In the genomic region with DNA sequence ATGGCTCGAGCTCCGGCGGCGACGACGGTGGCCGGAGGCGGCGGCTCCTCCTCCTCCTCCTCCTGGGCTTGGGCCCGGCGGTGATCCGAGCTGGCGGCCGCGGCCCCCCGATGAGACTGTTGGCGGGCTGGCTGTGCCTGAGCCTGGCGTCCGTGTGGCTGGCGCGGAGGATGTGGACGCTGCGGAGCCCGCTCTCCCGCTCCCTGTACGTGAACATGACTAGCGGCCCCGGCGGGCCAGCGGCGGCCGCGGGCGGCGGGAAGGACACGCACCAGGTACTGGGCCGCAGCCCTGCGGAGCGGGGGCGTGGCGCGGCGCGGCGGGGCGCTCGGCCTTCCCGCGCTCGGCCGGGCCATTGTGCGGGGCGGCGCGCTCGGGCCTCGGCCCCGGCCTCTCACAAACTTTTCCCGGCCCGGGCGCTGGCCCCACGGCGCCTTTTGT, we compare ENCODE assay signal across 7 mouse cellular contexts. TPM values are rescaled to one million over a fixed set of nuclear protein-coding genes. Genes with fewer than 3 reads are reported as not detected.
DNase-seq lines count a peak whose midpoint lies in the region; ATAC-seq and TF ChIP-seq lines count a peak whose summit lies in the region.

No protein-coding gene starts in this region.

- H3K27ac ChIP-seq in hindbrain, embryonic 12.5 days: peak overlapping the region; percentile 99
- peak overlapping the region; percentile 86 for H3K27ac ChIP-seq in liver, embryonic 15.5 days (replicated peaks)
- H3K27ac ChIP-seq in stomach, postnatal 0 days (replicated peaks): peak overlapping the region; percentile 97

- TF ChIP-seq CTCF in Patski (IDR thresholded peaks at IDR 0.05): no peak
- TF ChIP-seq CTCF in stomach, postnatal 0 days (IDR thresholded peaks at IDR 0.05; ENCODE audit: low read depth): no peak

- no peaks in the 10 kb centered on the region for H3K27me3 ChIP-seq in Patski
- peaks cover 12% of the 10 kb centered on the region for H3K27me3 ChIP-seq in hindbrain, embryonic 12.5 days
- peaks cover 23% of the 10 kb centered on the region for H3K27me3 ChIP-seq in liver, embryonic 15.5 days
- no peaks in the 10 kb centered on the region for H3K27me3 ChIP-seq in stomach, postnatal 0 days (ENCODE audit: control insufficient read depth, insufficient read depth, low read length)

- peak overlapping the region; percentile 97 for H3K4me3 ChIP-seq in hindbrain, embryonic 12.5 days
- peak overlapping the region; percentile 98 for H3K4me3 ChIP-seq in liver, embryonic 15.5 days (replicated peaks)
- peak overlapping the region; percentile 100 for H3K4me3 ChIP-seq in stomach, postnatal 0 days (ENCODE audit: low read depth, low read length)

- WGBS in hindbrain, embryonic 12.5 days: 0% methylated on average over 45 of the region's 63 CpGs
- 0% methylated on average over 62 of the region's 63 CpGs for WGBS in liver, embryonic 15.5 days (ENCODE audit: insufficient replicate concordance)
- WGBS in stomach, postnatal 0 days: under 1% methylated on average over 29 of the region's 63 CpGs

- in situ Hi-C loops in Patski (cut with MboI; ENCODE audit: low pct_unique_long_range_greater_than_20kb): loop anchor here (5.0 to 25.0 kb wide), 2 partner anchors 47 to 903 kb away; no protein-coding TSS in a partner anchor

- H3K9me3 ChIP-seq in hindbrain, embryonic 12.5 days (replicated peaks): no peaks in the 10 kb centered on the region
- H3K9me3 ChIP-seq in liver, embryonic 15.5 days (replicated peaks): no peaks in the 10 kb centered on the region
- H3K9me3 ChIP-seq in stomach, postnatal 0 days (ENCODE audit: control insufficient read depth, low read length): no peaks in the 10 kb centered on the region

- peak overlapping the region; percentile 78 for H3K4me2 ChIP-seq in hindbrain, embryonic 12.5 days (replicated peaks)
- peak overlapping the region; percentile 84 for H3K4me2 ChIP-seq in liver, embryonic 15.5 days
- peak overlapping the region; percentile 77 for H3K4me2 ChIP-seq in stomach, postnatal 0 days (replicated peaks; ENCODE audit: low read depth)

- peaks cover 34% of the 10 kb centered on the region for H3K4me1 ChIP-seq in hindbrain, embryonic 12.5 days
- peaks cover 22% of the 10 kb centered on the region for H3K4me1 ChIP-seq in liver, embryonic 15.5 days (replicated peaks)
- peaks cover 6% of the 10 kb centered on the region for H3K4me1 ChIP-seq in stomach, postnatal 0 days (replicated peaks; ENCODE audit: control insufficient read depth, insufficient read depth)

- ATAC-seq in Patski: peak; percentile 77
- ATAC-seq in hindbrain, embryonic 12.5 days (ENCODE audit: low FRiP score): peak; percentile 83
- ATAC-seq in liver, embryonic 15.5 days (ENCODE audit: insufficient read depth): peak; percentile 86
- peak; percentile 81 for ATAC-seq in stomach, postnatal 0 days (ENCODE audit: low FRiP score, low TSS enrichment)

- DNase-seq in layer of hippocampus, adult 8-10 months (ENCODE audit: low spot score in 2 of 2): peak; percentile 39 to 50
- no peak for DNase-seq in layer of hippocampus, postnatal 14 days (ENCODE audit: low spot score in 2 of 2)
- DNase-seq in Patski (ENCODE audit: low read depth, low spot score): no peak
- peak; percentile 75 to 76 for DNase-seq in cerebellum, postnatal 36 days
- DNase-seq in stomach, postnatal 0 days (ENCODE audit: low spot score): no peak

- CTCF ChIA-PET in Patski (lab: Charles Lee): interaction anchor here (1.4 kb wide), 1 partner anchor 11 kb away, joined by 3 read pairs; no protein-coding TSS in a partner anchor

- TF ChIP-seq EP300 in stomach, postnatal 0 days (optimal IDR thresholded peaks at IDR 0.05): no peak

- H3K36me3 ChIP-seq in hindbrain, embryonic 12.5 days: no peaks in the 10 kb centered on the region
- no peaks in the 10 kb centered on the region for H3K36me3 ChIP-seq in liver, embryonic 15.5 days (replicated peaks)
- no peaks in the 10 kb centered on the region for H3K36me3 ChIP-seq in stomach, postnatal 0 days (ENCODE audit: control insufficient read depth, insufficient read depth, low read length)

- H3K9ac ChIP-seq in hindbrain, embryonic 12.5 days: peak overlapping the region; percentile 99
- H3K9ac ChIP-seq in liver, embryonic 15.5 days: peak overlapping the region; percentile 96
- H3K9ac ChIP-seq in stomach, postnatal 0 days (ENCODE audit: low read length): peak overlapping the region; percentile 99

- POLR2A ChIA-PET in Patski (lab: Charles Lee): interaction anchor here (1.2 kb wide), 1 partner anchor 11 kb away, joined by 7 read pairs; no protein-coding TSS in a partner anchor

RNA-seq across cellular contexts. Expression of gene Mettl9, which starts 0.5 kb away (rescaled TPM):
- 10 to 100 TPM; 75.9 to 92.0 (median 87.8) TPM for total RNA-seq in layer of hippocampus, adult 8-10 months (2022)
- total RNA-seq in layer of hippocampus, postnatal 14 days (2021): 10 to 100 TPM; 70.7 to 74.3 TPM
- polyA plus RNA-seq in Patski (2021): 145 TPM
- 232 and 238 TPM in 2 replicates for polyA plus RNA-seq in hindbrain, embryonic 12.5 days (2016; fragmentation: Nextera tagmentation; extraction: Ambion mirVana)
- polyA plus RNA-seq in liver, embryonic 15.5 days (2015; fragmentation: Nextera tagmentation; extraction: Ambion mirVana): 42.8 and 43.2 TPM in 2 replicates
- 82.1 and 85.2 TPM in 2 replicates for polyA plus RNA-seq in stomach, postnatal 0 days (2015; fragmentation: Nextera tagmentation; extraction: Ambion mirVana)

RNA-seq across cellular contexts. Expression of gene Igsf6, which starts 39.7 kb away (rescaled TPM):
- 1 to 10 TPM in 2 of 4 experiments, under 1 TPM in 2; 0.28 to 2.8 (median 0.99) TPM for total RNA-seq in layer of hippocampus, adult 8-10 months (2022)
- under 1 TPM in 1 of 2 experiments, not detected in 1; 0.35 TPM for total RNA-seq in layer of hippocampus, postnatal 14 days (2021)
- polyA plus RNA-seq in Patski (2021): 0.17 TPM
- 0.88 and 1.3 TPM in 2 replicates for polyA plus RNA-seq in hindbrain, embryonic 12.5 days (2016; fragmentation: Nextera tagmentation; extraction: Ambion mirVana)
- 13.9 and 14.5 TPM in 2 replicates for polyA plus RNA-seq in liver, embryonic 15.5 days (2015; fragmentation: Nextera tagmentation; extraction: Ambion mirVana)
- 1.8 TPM in 2 replicates for polyA plus RNA-seq in stomach, postnatal 0 days (2015; fragmentation: Nextera tagmentation; extraction: Ambion mirVana)

RNA-seq across cellular contexts. Expression of gene Otoa, which starts 46.7 kb away (rescaled TPM):
- under 1 TPM; 0.19 to 0.51 (median 0.32) TPM for total RNA-seq in layer of hippocampus, adult 8-10 months (2022)
- total RNA-seq in layer of hippocampus, postnatal 14 days (2021): 1 to 10 TPM; 1.2 to 2.8 TPM
- polyA plus RNA-seq in Patski (2021): 0.09 TPM
- polyA plus RNA-seq in hindbrain, embryonic 12.5 days (2016; fragmentation: Nextera tagmentation; extraction: Ambion mirVana): 0.56 and 2.3 TPM in 2 replicates
- polyA plus RNA-seq in liver, embryonic 15.5 days (2015; fragmentation: Nextera tagmentation; extraction: Ambion mirVana): 0.08 TPM in 1 of 2 replicates, not detected in the other
- polyA plus RNA-seq in stomach, postnatal 0 days (2015; fragmentation: Nextera tagmentation; extraction: Ambion mirVana): 0.05 and 0.11 TPM in 2 replicates

RNA-seq across cellular contexts. Expression of gene Mfsd13b, which starts 52.4 kb away (rescaled TPM):
- total RNA-seq in layer of hippocampus, adult 8-10 months (2022): 1 to 10 TPM in 2 of 4 experiments, under 1 TPM in 2; 0.92 to 3.2 (median 1.4) TPM
- under 1 TPM; 0.60 to 0.72 TPM for total RNA-seq in layer of hippocampus, postnatal 14 days (2021)
- polyA plus RNA-seq in Patski (2021): 0.09 TPM
- polyA plus RNA-seq in hindbrain, embryonic 12.5 days (2016; fragmentation: Nextera tagmentation; extraction: Ambion mirVana): 0.39 TPM in 1 of 2 replicates, not detected in the other
- 0.15 TPM in 1 of 2 replicates, not detected in the other for polyA plus RNA-seq in liver, embryonic 15.5 days (2015; fragmentation: Nextera tagmentation; extraction: Ambion mirVana)
- polyA plus RNA-seq in stomach, postnatal 0 days (2015; fragmentation: Nextera tagmentation; extraction: Ambion mirVana): 0.19 and 0.34 TPM in 2 replicates

RNA-seq across cellular contexts. Expression of gene Cdr2, which starts 52.6 kb away (rescaled TPM):
- total RNA-seq in layer of hippocampus, adult 8-10 months (2022): 1 to 10 TPM; 4.7 to 6.9 (median 4.9) TPM
- total RNA-seq in layer of hippocampus, postnatal 14 days (2021): 1 to 10 TPM; 3.8 to 4.3 TPM
- polyA plus RNA-seq in Patski (2021): 39.9 TPM
- polyA plus RNA-seq in hindbrain, embryonic 12.5 days (2016; fragmentation: Nextera tagmentation; extraction: Ambion mirVana): 19.0 and 19.7 TPM in 2 replicates
- polyA plus RNA-seq in liver, embryonic 15.5 days (2015; fragmentation: Nextera tagmentation; extraction: Ambion mirVana): 48.6 and 56.8 TPM in 2 replicates
- 5.0 and 5.6 TPM in 2 replicates for polyA plus RNA-seq in stomach, postnatal 0 days (2015; fragmentation: Nextera tagmentation; extraction: Ambion mirVana)

Comparison
In these comparisons a context has a peak if more than half of its experiments do, and no peak if none do; other contexts are left out.
1. DNase-seq: peak in layer of hippocampus, adult 8-10 months (2 of 2) and cerebellum, postnatal 36 days (2 of 2); none in layer of hippocampus, postnatal 14 days (0 of 2), Patski (single experiment) and stomach, postnatal 0 days (single experiment).
2. Peak in every context shown above with its lines, with median percentiles within 50 percentile points of each other: ATAC-seq, H3K27ac ChIP-seq, H3K4me2 ChIP-seq, H3K4me3 ChIP-seq and H3K9ac ChIP-seq.